24 mouse cellular contexts compared by ENCODE assay signal in the genomic region with DNA sequence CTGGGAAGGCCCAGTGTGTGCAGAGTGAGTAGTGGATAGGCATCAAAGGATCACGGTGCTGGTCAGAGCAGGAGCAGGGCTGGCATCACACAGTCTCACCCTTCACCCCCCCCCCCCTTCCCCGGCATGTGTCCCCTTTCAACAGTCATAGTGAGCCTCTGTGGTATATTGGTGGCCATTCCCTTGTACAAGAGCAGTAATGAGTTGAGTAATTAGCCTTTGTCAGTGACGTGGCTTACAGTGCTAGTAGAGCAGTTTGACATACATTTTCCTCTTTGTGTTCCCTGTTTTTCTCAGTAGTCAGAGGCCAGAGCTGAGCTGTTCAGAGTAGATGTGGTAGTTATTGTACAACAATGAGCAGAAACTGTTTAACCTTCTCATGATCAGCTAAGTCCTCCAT.
"Had no signal": no experiment of that assay in that cellular context is flagged by ENCODE, and none has a peak within 500 bp of the region (broad histone marks: within the 10 kb centered on the region; RNA-seq: fewer than 3 reads in every experiment).

No protein-coding gene starts in this region.

- H3K9me3 ChIP-seq: heart, embryonic 13.5 days; heart, embryonic 15.5 days; hindbrain, embryonic 13.5 days; hindbrain, embryonic 15.5 days; kidney, embryonic 15.5 days; limb, embryonic 13.5 days; limb, embryonic 15.5 days; liver, embryonic 13.5 days had no signal

- H3K4me1 ChIP-seq: heart, embryonic 13.5 days; heart, embryonic 15.5 days; hindbrain, embryonic 13.5 days; hindbrain, embryonic 15.5 days; limb, embryonic 15.5 days had no signal

- H3K27me3 ChIP-seq: heart, embryonic 13.5 days; heart, embryonic 15.5 days; hindbrain, embryonic 13.5 days; hindbrain, embryonic 15.5 days; kidney, embryonic 15.5 days; limb, embryonic 13.5 days; limb, embryonic 15.5 days; liver, embryonic 13.5 days had no signal

- H3K4me2 ChIP-seq: heart, embryonic 11.5 days; heart, embryonic 13.5 days; heart, embryonic 15.5 days; hindbrain, embryonic 13.5 days; hindbrain, embryonic 15.5 days; kidney, embryonic 15.5 days; limb, embryonic 13.5 days; limb, embryonic 15.5 days; liver, embryonic 13.5 days had no signal

- H3K27ac ChIP-seq: heart, adult 2 months; heart, embryonic 13.5 days; heart, embryonic 15.5 days; hindbrain, embryonic 13.5 days; hindbrain, embryonic 15.5 days; kidney, embryonic 15.5 days; kidney, postnatal 0 days; limb, embryonic 13.5 days; limb, embryonic 15.5 days; liver, embryonic 13.5 days had no signal

- H3K4me3 ChIP-seq: heart, adult 2 months; heart, embryonic 13.5 days; heart, embryonic 15.5 days; hindbrain, embryonic 13.5 days; hindbrain, embryonic 15.5 days; kidney, embryonic 15.5 days; limb, embryonic 13.5 days; limb, embryonic 15.5 days; liver, embryonic 13.5 days had no signal

- H3K9ac ChIP-seq: heart, embryonic 13.5 days; heart, embryonic 15.5 days; hindbrain, embryonic 13.5 days; hindbrain, embryonic 15.5 days; kidney, embryonic 15.5 days; limb, embryonic 13.5 days; limb, embryonic 15.5 days; liver, embryonic 13.5 days had no signal

- DNase-seq: gastrocnemius, postnatal 14 days; gastrocnemius, postnatal 36 days; heart, adult 11 months; heart, adult 2 months; heart, postnatal 14 days; heart, postnatal 36 days; kidney, adult 11 months; kidney, adult 2 months; kidney, adult 9 months; kidney, postnatal 14 days; kidney, postnatal 36 days; layer of hippocampus, adult 9-11 months; layer of hippocampus, postnatal 36 days; left cerebral cortex, postnatal 4 days; liver, embryonic 13.5 days had no signal

- H3K36me3 ChIP-seq: heart, embryonic 13.5 days; heart, embryonic 15.5 days; hindbrain, embryonic 13.5 days; hindbrain, embryonic 15.5 days; kidney, embryonic 15.5 days; limb, embryonic 13.5 days; limb, embryonic 15.5 days; liver, embryonic 13.5 days had no signal
